8 mouse cellular contexts compared by ENCODE assay signal in genomic region chr16:94631984-94632383, GRCm38 (mm10).
DNase-seq lines count a peak whose midpoint lies in the region; ATAC-seq and TF ChIP-seq lines count a peak whose summit lies in the region.

No protein-coding gene starts in this region.

- ATAC-seq in heart, embryonic 16.5 days (replicated peaks; ENCODE audit: extremely low read depth, insufficient read depth, low FRiP score), result peak; percentile 91
- peak; percentile 94 for ATAC-seq in lung, postnatal 0 days

- TF ChIP-seq EP300 in lung, postnatal 0 days (IDR thresholded peaks at IDR 0.05), result no peak

- H3K36me3 ChIP-seq in heart, embryonic 16.5 days (ENCODE audit: control insufficient read depth, insufficient read depth), result no peaks in the 10 kb centered on the region
- no peaks in the 10 kb centered on the region for H3K36me3 ChIP-seq in lung, postnatal 0 days (ENCODE audit: insufficient read depth, low read length)

- no peak overlapping the region for H3K4me3 ChIP-seq in heart, embryonic 16.5 days (ENCODE audit: low read length)
- H3K4me3 ChIP-seq in lung, postnatal 0 days (ENCODE audit: low read depth, low read length), result no peak overlapping the region

- H3K4me1 ChIP-seq in heart, embryonic 16.5 days (ENCODE audit: control insufficient read depth, insufficient read depth, low read length), result peaks cover 35% of the 10 kb centered on the region
- peaks cover 8% of the 10 kb centered on the region; the same call in 1 of the 2 replicates for H3K4me1 ChIP-seq in lung, postnatal 0 days (ENCODE audit: insufficient read depth, low read depth, low read length)

- H3K9ac ChIP-seq in heart, embryonic 16.5 days (ENCODE audit: low read length), result no peak overlapping the region
- no peak overlapping the region for H3K9ac ChIP-seq in lung, postnatal 0 days (replicated peaks; ENCODE audit: low read depth)

- DNase-seq in CD4-positive helper T cell, adult 2 months (ENCODE audit: low read depth, low spot score), result peak; percentile 60
- peak; percentile 85 for DNase-seq in R1 (ENCODE audit: low read depth, low spot score)
- DNase-seq in embryo, embryonic 11 days, result peak; percentile 83
- DNase-seq in kidney, postnatal 14 days, result peak; percentile 78
- peak; percentile 95 for DNase-seq in lung, postnatal 0 days (ENCODE audit: low spot score)
- DNase-seq in retina, postnatal 7 days (ENCODE audit: low read depth, low spot score), result peak; percentile 54
- no peak for DNase-seq in gastrocnemius, postnatal 4 days (ENCODE audit: low spot score in 2 of 2)

- H3K4me2 ChIP-seq in heart, embryonic 16.5 days (ENCODE audit: low read depth, low read length), result no peak overlapping the region
- H3K4me2 ChIP-seq in lung, postnatal 0 days (replicated peaks; ENCODE audit: low read depth, low read length), result no peak overlapping the region

- TF ChIP-seq CTCF in lung, postnatal 0 days (IDR thresholded peaks at IDR 0.05), result 0 out of 2 replicates have a peak, but pooled peaks have one; percentile 9

- 19% methylated on average over 5 of the region's 5 CpGs for WGBS in heart, embryonic 16.5 days
- 18% methylated on average over 5 of the region's 5 CpGs for WGBS in lung, postnatal 0 days

- no peak overlapping the region for H3K27ac ChIP-seq in heart, embryonic 16.5 days (ENCODE audit: low read length)
- H3K27ac ChIP-seq in lung, postnatal 0 days (ENCODE audit: low read length), result no peak overlapping the region

- H3K27me3 ChIP-seq in heart, embryonic 16.5 days (ENCODE audit: control insufficient read depth, insufficient read depth, low read length), result no peaks in the 10 kb centered on the region
- H3K27me3 ChIP-seq in lung, postnatal 0 days (replicated peaks; ENCODE audit: insufficient read depth, low read length), result no peaks in the 10 kb centered on the region

- no peaks in the 10 kb centered on the region for H3K9me3 ChIP-seq in heart, embryonic 16.5 days (replicated peaks; ENCODE audit: control insufficient read depth, low read length)
- no peaks in the 10 kb centered on the region for H3K9me3 ChIP-seq in lung, postnatal 0 days (ENCODE audit: low read length)

Comparison
In these comparisons a context has a peak if more than half of its experiments do, and no peak if none do; other contexts are left out.
1. DNase-seq: peak in CD4-positive helper T cell, adult 2 months (single experiment), R1 (single experiment), embryo, embryonic 11 days (single experiment), kidney, postnatal 14 days (single experiment), lung, postnatal 0 days (single experiment) and retina, postnatal 7 days (single experiment); none in gastrocnemius, postnatal 4 days (0 of 2).